Mouse (Mus musculus): Measurements from ENCODE around the gene Dnajc17. TPM values are rescaled to one million over a fixed set of nuclear protein-coding genes. Genes with fewer than 3 reads are reported as not detected.

The Dnajc17 gene
- polyA plus RNA-seq, 1 experiment: 13.5 TPM

GRCm38 (mm10) chr2:119202914-119203453 is 5.6 kb downstream of the Dnajc17 start:
- Histone ChIP-seq H3K27ac (ENCODE audit: insufficient read depth, low read depth, low read length) (no peak overlapping the region), H3K4me3 (ENCODE audit: insufficient read depth, low read length) (no peak overlapping the region), H3K4me1 (ENCODE audit: control insufficient read depth, insufficient read depth, low read length) (peaks cover 18% of the 10 kb centered on the region)
- TF ChIP-seq CTCF (IDR thresholded peaks at IDR 0.05; ENCODE audit: low read depth, low read length) (no peak), POLR2A (IDR thresholded peaks at IDR 0.05; ENCODE audit: borderline replicate concordance, low read depth, low read length) (no peak)

GRCm38 (mm10) chr2:119198934-119199333 is 9.7 kb downstream of the Dnajc17 start:
- Histone ChIP-seq H3K27ac (ENCODE audit: insufficient read depth, low read depth, low read length) (no peak overlapping the region), H3K4me3 (ENCODE audit: insufficient read depth, low read length) (no peak overlapping the region), H3K4me1 (ENCODE audit: control insufficient read depth, insufficient read depth, low read length) (peaks cover 14% of the 10 kb centered on the region)
- no peak for TF ChIP-seq POLR2A (IDR thresholded peaks at IDR 0.05; ENCODE audit: borderline replicate concordance, low read depth, low read length)
- TF ChIP-seq CTCF (IDR thresholded peaks at IDR 0.05; ENCODE audit: low read depth, low read length): no peak

- no peak overlapping the region for H3K27ac ChIP-seq (ENCODE audit: insufficient read depth, low read depth, low read length)
- TF ChIP-seq CTCF (IDR thresholded peaks at IDR 0.05; ENCODE audit: low read depth, low read length) (no peak), POLR2A (IDR thresholded peaks at IDR 0.05; ENCODE audit: borderline replicate concordance, low read depth, low read length) (no peak)
Observed at GRCm38 (mm10) chr2:119198049-119198448, 10.5 kb downstream of the Dnajc17 start.

DNA sequence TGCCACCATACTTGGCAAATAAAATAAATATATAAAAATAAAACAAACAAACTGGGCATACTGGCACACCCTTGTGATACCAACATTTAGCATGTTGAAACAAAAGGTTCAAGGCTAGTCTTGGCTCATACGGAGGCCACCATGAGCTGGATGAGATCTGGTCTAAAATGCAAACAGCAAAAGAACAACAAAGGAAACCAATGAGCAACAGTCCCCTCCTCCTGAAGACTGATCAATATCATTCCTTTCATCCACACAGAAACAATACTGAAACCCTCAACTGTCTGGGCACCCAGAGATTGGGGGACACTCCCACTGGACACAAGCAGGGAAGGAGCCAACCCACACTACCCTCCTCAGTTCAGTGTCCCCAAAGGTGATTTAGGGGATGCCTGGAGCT is 11.1 kb downstream of the Dnajc17 start:
- Histone ChIP-seq H3K4me3 (ENCODE audit: insufficient read depth, low read length) (no peak overlapping the region), H3K27ac (ENCODE audit: insufficient read depth, low read depth, low read length) (no peak overlapping the region), H3K4me1 (ENCODE audit: control insufficient read depth, insufficient read depth, low read length) (peaks cover under 1% of the 10 kb centered on the region; the same call in 1 of the 2 replicates)
- TF ChIP-seq CTCF (IDR thresholded peaks at IDR 0.05; ENCODE audit: low read depth, low read length) (no peak), POLR2A (IDR thresholded peaks at IDR 0.05; ENCODE audit: borderline replicate concordance, low read depth, low read length) (no peak)

More at GRCm38 (mm10) chr2:119198049-119198448, 10.5 kb downstream of the Dnajc17 start:
- H3K4me3 ChIP-seq (ENCODE audit: insufficient read depth, low read length): no peak overlapping the region
- H3K4me1 ChIP-seq (ENCODE audit: control insufficient read depth, insufficient read depth, low read length): peaks cover 6% of the 10 kb centered on the region

DNA sequence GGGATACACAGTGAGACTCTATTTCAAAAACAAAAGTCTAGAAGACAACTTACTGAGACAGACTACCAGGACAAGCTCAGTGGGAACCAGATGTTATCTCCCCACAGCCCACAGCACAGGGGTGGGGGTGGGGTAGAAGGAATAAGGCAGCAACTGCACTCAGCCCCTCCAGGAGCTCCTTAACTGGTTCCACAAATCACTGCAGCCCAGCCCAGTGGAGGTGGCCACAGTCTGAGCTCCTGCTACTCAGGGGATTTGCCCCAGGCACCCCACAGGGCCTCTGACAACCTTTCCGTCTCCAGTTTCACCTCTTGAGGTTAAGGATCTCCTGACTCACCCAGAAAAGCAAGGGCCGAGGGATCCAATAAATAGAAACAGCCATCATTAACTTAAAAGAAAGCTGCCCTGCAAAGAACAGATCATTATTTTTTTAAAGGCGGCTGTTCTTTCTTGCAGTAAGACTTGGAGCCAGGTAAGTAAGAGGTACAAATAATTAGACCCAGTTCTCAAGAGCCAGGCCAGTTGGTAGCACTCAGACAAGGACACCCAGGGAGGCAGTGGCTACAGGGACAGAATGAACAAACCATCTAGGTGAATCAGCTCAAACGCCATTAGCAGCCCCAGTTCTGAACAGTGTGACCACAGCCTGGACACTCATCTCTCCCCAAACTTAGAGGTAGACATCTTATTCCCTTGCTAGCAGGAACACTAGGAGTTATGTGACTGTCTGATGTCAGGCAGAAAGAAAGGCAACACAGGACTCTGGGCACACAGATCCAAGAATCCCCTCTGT is 12.1 kb downstream of the Dnajc17 start:
- TF ChIP-seq CTCF (IDR thresholded peaks at IDR 0.05; ENCODE audit: low read depth, low read length) (no peak), POLR2A (IDR thresholded peaks at IDR 0.05; ENCODE audit: borderline replicate concordance, low read depth, low read length) (no peak)
- H3K27ac ChIP-seq (ENCODE audit: insufficient read depth, low read depth, low read length): no peak overlapping the region
- no peaks in the 10 kb centered on the region for H3K4me1 ChIP-seq (ENCODE audit: control insufficient read depth, insufficient read depth, low read length)

GRCm38 (mm10) chr2:119194140-119194539 is 14.5 kb downstream of the Dnajc17 start:
- Histone ChIP-seq H3K27ac (ENCODE audit: insufficient read depth, low read depth, low read length) (no peak overlapping the region), H3K4me1 (ENCODE audit: control insufficient read depth, insufficient read depth, low read length) (peaks cover under 1% of the 10 kb centered on the region; the same call in 1 of the 2 replicates), H3K4me3 (ENCODE audit: insufficient read depth, low read length) (no peak overlapping the region)
- no peak for TF ChIP-seq CTCF (IDR thresholded peaks at IDR 0.05; ENCODE audit: low read depth, low read length)
- no peak for TF ChIP-seq POLR2A (IDR thresholded peaks at IDR 0.05; ENCODE audit: borderline replicate concordance, low read depth, low read length)

More for the DNA sequence above, 12.1 kb downstream of the Dnajc17 start:
- no peak overlapping the region for H3K4me3 ChIP-seq (ENCODE audit: insufficient read depth, low read length)

- Histone ChIP-seq H3K4me3 (ENCODE audit: insufficient read depth, low read length) (no peak overlapping the region), H3K27ac (ENCODE audit: insufficient read depth, low read depth, low read length) (no peak overlapping the region), H3K4me1 (ENCODE audit: control insufficient read depth, insufficient read depth, low read length) (peaks cover 3% of the 10 kb centered on the region; the same call in 1 of the 2 replicates)
- TF ChIP-seq CTCF (IDR thresholded peaks at IDR 0.05; ENCODE audit: low read depth, low read length) (no peak), POLR2A (IDR thresholded peaks at IDR 0.05; ENCODE audit: borderline replicate concordance, low read depth, low read length) (no peak)
Observed at GRCm38 (mm10) chr2:119190969-119191368, 17.6 kb downstream of the Dnajc17 start.

DNA sequence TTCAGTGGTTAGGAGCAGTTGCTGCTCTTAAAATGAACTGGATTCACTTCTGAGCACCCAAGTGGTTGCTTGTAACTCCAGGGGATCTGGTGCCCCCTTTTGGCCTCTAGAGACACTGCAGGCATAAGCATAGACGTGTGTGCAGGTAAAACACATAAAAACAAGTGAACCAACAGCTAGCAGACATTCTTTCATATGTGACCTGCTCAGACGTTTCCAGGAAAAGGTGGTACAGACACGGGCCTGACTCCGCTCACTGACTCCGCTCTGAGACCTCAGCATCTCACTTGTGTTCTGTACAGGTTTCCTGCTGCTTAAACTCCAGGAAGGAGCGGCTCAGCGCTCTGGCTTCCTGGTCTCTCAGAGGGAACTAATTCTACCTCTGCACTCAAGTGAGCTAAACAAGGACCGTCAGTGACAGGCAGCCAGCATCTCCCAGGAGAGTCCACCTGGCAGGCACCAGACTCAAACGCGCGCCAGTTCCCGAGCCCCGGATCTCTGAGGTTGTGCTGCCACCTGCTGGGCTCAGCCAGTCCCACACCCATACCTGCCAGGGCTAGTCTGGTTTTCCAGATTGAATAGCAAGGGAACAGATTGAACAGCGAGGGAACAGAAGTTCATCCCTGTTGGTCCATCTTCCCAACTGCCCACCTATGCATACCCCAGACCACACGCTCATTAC is 19.4 kb downstream of the Dnajc17 start:
- Histone ChIP-seq H3K27ac (ENCODE audit: insufficient read depth, low read depth, low read length) (no peak overlapping the region), H3K4me3 (ENCODE audit: insufficient read depth, low read length) (peak overlapping the region; percentile 19; the same call in 1 of the 2 replicates), H3K4me1 (ENCODE audit: control insufficient read depth, insufficient read depth, low read length) (peaks cover 3% of the 10 kb centered on the region; the same call in 1 of the 2 replicates)
- TF ChIP-seq POLR2A (IDR thresholded peaks at IDR 0.05; ENCODE audit: borderline replicate concordance, low read depth, low read length) (no peak), CTCF (IDR thresholded peaks at IDR 0.05; ENCODE audit: low read depth, low read length) (peak; percentile 74)

DNA sequence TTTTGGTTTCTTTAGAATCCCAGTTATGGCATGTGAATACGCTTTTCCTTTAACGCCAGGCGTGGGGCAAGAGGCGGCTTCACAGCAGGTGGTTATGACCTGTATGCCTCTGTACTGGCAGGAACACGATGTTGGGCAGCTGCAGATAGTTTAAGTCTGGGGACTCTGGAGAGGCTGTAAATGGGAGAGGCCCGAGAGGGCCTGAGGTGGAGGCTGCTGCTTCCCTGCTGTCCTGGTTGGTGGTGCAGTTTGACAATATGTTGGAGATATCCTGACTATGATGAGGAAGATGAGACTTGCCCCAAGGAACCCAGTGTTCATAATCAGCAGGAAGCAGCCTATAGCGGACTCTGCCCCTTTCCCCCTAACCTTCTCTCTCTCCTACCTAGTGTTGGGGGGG is 25.7 kb downstream of the Dnajc17 start:
- Histone ChIP-seq H3K4me1 (ENCODE audit: control insufficient read depth, insufficient read depth, low read length) (no peaks in the 10 kb centered on the region), H3K27ac (ENCODE audit: insufficient read depth, low read depth, low read length) (no peak overlapping the region), H3K4me3 (ENCODE audit: insufficient read depth, low read length) (no peak overlapping the region)
- TF ChIP-seq CTCF (IDR thresholded peaks at IDR 0.05; ENCODE audit: low read depth, low read length): no peak
- no peak for TF ChIP-seq POLR2A (IDR thresholded peaks at IDR 0.05; ENCODE audit: borderline replicate concordance, low read depth, low read length)

All from bone marrow macrophage, adult 2 months (primary cell).